Mouse (Mus musculus) cerebellum, adult 2 months (tissue): ENCODE measurements around the gene Sult2b1. TPM values are rescaled to one million over a fixed set of nuclear protein-coding genes. Genes with fewer than 3 reads are reported as not detected.

ENCODE experiments used
- DNase-seq, 2 experiments: peaks; one replicate each; pipeline ENCODE4 v3.0.0; 2021
- H3K27ac ChIP-seq: fragments of 200-500 bp; 2 replicates; pipeline ENCODE4 v1.5.1; 2012; ENCODE audit warnings: low read length, control low read depth, inconsistent platforms; ENCODE audit not compliant: insufficient read depth
- H3K27me3 ChIP-seq: fragments of 200-500 bp; 2 replicates; pipeline ENCODE4 v1.6.1; 2012; ENCODE audit warnings: inconsistent platforms, mild to moderate bottlenecking, low read length, moderate library complexity; ENCODE audit not compliant: control insufficient read depth, insufficient read depth
- H3K4me1 ChIP-seq: fragments of 200-500 bp; 2 replicates; pipeline ENCODE4 v1.6.1; 2011; ENCODE audit warnings: low read length; ENCODE audit not compliant: control insufficient read depth, insufficient read depth
- H3K4me3 ChIP-seq: fragments of 200-500 bp; replicated peaks from 2 replicates; pipeline ENCODE3; 2011; ENCODE audit warnings: mild to moderate bottlenecking, low read depth, low read length, control low read depth; ENCODE audit not compliant: insufficient read depth
- CTCF ChIP-seq: fragments of 200-500 bp; IDR thresholded peaks from 2 replicates; pipeline ENCODE4 v1.5.1; 2011; ENCODE audit warnings: low read depth, mild to moderate bottlenecking, control low read depth, low read length, moderate library complexity, borderline replicate concordance; ENCODE audit not compliant: insufficient read depth
- POLR2A ChIP-seq: fragments of 200-500 bp; IDR thresholded peaks from 2 replicates; pipeline ENCODE4 v1.6.1; 2011; ENCODE audit warnings: low read length, control low read depth, borderline replicate concordance; ENCODE audit not compliant: insufficient read depth
- WGBS: fragments of 180-500 bp; shearing (Covaris S2); methylation state at CpG from one replicate; pipeline ENCODE4 v1.1.7; 2018; 5-methylcytosine and 5-hydroxymethylcytosine counted together
- polyA plus RNA-seq: library from polyadenylated mRNA; depleted of rRNA; stranded (reverse); fragments of >200 nt; gene quantifications from 2 replicates; pipeline ENCODE4 v1.2.3, GENCODE M21; 2012; rRNA removed

Sult2b1 gene
- 10.6 and 10.8 TPM in 2 replicates for polyA plus RNA-seq

DNA sequence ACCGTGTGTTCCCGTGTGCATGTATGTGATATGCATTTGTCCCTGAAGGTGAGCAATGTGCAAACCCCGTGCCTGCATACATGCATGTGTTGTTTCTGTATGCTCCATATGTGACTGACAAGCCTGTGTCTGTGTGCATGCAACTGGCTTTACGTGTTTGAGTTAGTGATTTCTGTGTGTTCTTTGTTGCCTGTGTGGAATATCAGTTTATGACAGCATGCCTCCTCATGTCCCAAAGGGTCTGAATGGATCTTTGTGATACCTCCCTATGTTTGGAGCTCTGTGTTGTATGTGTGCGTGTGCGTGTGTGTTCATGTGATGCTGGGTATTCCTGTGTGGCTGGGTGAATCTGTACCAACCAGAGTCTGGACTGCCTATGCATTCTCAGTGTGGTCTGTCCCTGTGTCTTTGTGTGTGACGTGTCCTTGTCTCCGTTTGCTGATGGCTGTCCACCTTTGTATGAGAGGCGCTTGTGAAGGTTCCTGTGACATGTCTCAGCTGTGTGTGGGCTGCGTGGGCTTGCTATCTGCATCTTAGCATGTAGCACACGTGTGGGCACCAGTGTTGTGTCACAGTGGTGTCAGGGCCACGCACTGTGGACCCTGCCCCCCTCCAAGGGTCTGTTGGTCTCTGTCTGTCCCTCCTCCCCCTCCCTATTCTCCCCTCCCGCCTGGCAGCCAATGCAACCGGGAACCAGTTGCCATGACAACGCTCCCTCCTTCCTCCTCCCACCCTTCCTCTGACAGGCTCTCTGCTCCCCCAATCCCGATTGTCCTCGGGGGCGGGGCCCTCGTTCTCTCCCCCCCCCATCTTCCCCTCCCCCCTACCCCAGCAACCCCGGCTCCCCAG lies at the start of gene Sult2b1:
Gene Sult2b1, minus strand, starts transcription at position 146 of the 849 bp plus-strand sequence.
- Histone ChIP-seq H3K4me3 (peak within 1 kb of the TSS; percentile 70), H3K27me3 (no peaks in the 10 kb centered on the region), H3K27ac (peak within 1 kb of the TSS; percentile 31), H3K4me1 (no peaks in the 10 kb centered on the region)
- WGBS, result 6% methylated on average over 19 of the region's 20 CpGs
- DNase-seq, result peak; percentile 92 to 93
- TF ChIP-seq POLR2A (no peak), CTCF (no peak)

DNA sequence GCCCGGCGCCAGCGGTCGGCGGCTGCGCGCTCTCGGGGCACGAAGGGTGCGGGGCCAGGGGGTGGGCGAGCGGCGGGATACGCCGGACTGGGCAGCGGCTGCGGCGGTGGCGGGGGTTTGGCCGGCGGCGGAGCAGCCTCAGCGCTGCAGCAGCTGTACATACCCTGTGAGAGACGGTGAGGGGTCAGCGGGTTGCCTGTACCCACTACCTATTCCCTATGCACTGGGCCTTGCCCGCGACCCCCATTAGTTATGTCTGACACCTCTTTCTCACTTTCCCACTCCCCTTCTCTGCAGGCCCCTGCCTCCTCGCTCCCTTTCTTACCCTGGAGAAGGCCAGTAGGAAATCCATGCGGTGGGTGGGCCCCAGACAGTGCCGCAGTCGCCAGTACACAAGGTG lies 49.5 kb upstream of the Sult2b1 start:
- WGBS, result 5% methylated on average over 29 of the region's 31 CpGs
- no peak overlapping the region for H3K27ac ChIP-seq
- peaks cover 8% of the 10 kb centered on the region; the same call in 1 of the 2 replicates for H3K27me3 ChIP-seq
- TF ChIP-seq POLR2A (no peak), CTCF (no peak)
- peaks cover 5% of the 10 kb centered on the region for H3K4me1 ChIP-seq
- no peak for DNase-seq
- H3K4me3 ChIP-seq, result no peak overlapping the region

DNA sequence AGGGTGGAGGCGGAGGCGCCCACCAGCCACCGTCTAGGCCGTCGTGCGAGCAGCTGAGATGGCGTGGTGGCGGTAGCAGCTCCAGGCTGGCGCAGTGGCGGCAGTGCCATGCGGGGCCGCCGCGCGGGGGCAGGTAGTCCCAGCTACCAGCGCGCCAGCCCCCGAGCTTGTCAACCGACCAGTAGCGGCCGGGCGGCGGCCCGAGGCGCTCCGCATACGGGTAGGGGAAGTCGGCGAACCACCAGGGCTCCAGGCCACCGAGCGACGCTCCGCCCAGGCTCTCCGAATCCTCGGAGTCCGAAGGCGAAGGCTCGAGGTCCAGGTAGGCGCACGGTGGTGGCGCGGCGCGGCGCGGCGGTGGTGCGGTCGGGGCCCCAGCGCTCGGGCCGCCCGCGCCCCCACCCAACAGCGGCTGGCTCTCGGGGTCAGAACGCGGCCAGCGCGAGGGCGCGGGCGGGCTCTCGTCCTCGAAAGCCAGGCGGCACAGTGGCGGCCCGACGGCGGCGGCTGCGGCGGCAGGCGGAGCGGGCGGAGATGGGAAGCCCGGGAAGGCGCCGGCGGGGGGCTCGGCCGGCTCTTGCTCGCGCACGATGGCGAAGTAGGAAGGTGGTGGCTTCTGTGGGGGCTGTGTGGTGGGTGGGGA lies 48.8 kb upstream of the Sult2b1 start:
- TF ChIP-seq POLR2A (no peak), CTCF (no peak)
- no peak overlapping the region for H3K27ac ChIP-seq
- no peak for DNase-seq
- H3K27me3 ChIP-seq, result peaks cover 8% of the 10 kb centered on the region; the same call in 1 of the 2 replicates
- H3K4me1 ChIP-seq, result peaks cover 5% of the 10 kb centered on the region
- WGBS, result 5% methylated on average over 86 of the region's 86 CpGs
- H3K4me3 ChIP-seq, result no peak overlapping the region

DNA sequence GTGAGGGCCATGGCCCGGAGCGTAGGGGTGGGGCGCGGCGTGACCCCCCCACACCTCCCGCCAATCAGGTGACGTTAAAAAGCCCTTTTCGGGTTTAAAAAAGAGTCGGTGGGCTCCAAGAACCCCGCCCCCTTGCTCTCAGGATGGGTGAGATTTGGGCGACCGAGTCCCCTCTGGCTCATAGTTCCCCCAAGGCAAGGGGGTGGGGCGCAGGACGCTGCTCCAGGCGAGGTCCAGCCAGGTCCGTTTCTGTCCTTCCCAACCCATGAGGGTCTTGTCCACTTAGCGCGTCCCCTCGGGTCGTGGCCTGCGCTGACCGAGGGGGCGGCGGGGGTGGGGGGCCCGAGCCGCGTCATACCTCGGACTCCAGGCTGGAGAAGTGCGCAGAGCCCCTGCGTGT lies 48.0 kb upstream of the Sult2b1 start:
- DNase-seq, result no peak
- H3K4me3 ChIP-seq, result no peak overlapping the region
- 11% methylated on average over 30 of the region's 30 CpGs for WGBS
- H3K27ac ChIP-seq, result no peak overlapping the region
- no peak for TF ChIP-seq CTCF
- no peak for TF ChIP-seq POLR2A
- H3K4me1 ChIP-seq, result peaks cover 5% of the 10 kb centered on the region
- peaks cover 8% of the 10 kb centered on the region; the same call in 1 of the 2 replicates for H3K27me3 ChIP-seq

DNA sequence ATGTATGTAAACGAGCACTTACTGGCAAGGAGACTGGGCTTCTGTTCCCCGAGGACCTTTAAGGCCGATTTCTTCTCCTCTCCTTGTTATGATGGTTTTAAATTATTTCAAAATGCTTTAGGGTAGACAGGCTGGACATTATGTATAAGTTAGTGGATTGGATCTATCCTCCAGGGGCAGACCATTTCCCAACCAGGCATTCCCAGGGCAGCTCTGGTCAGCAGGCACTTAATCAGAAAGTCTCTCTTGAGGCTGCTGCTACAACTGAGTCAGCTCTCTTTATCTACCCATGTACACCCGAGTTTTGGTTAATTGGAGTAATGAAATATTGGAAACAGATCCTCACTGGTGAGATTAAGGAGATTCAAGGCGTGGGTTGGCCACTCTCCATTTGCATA lies 46.7 kb upstream of the Sult2b1 start:
- DNase-seq, result no peak
- 24% methylated on average over 5 of the region's 5 CpGs for WGBS
- Histone ChIP-seq H3K27ac (no peak overlapping the region), H3K4me1 (peaks cover 5% of the 10 kb centered on the region), H3K4me3 (peak overlapping the region; percentile 97), H3K27me3 (peaks cover 8% of the 10 kb centered on the region; the same call in 1 of the 2 replicates)
- TF ChIP-seq POLR2A (no peak), CTCF (no peak)

DNA sequence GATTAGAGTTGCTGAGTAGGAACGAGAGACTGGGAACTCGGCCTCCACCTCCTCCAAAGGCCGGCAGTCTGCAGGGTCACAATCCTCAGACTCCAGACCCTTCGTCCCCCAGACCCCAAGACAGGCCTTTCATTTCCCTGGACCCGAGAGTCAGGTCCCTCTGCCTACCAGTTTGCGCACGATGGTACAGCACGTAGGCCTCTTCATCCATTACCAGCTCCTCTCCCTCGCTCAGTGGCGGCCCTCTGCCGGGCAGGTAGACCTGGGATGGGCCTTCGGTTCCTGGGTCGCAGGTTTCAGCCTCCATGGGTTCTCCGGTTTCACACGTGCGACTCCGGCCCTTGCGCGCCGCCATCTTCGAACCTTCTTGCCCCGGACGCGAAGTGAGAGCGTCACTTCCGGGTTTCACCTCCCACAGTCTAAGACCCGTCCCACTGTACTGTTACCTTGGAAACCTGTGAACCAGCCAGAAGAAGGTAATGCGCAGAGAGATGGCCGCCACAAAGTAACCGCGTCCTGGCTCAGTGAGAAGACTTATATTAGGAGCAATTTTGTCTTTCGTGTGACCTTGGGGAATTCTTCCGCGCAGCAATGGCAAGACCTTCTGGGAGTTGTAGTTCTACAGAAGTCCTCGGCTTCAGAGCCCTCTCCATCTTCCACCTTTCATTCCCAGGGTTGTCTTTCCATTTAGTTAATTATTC lies 46.1 kb upstream of the Sult2b1 start, which contains the start of gene Grwd1:
Gene Grwd1, minus strand, starts transcription at position 518 of the 701 bp plus-strand sequence.
- Histone ChIP-seq H3K4me3 (peak within 1 kb of the TSS; percentile 97), H3K27me3 (peaks cover 8% of the 10 kb centered on the region; the same call in 1 of the 2 replicates), H3K27ac (peak within 1 kb of the TSS; percentile 97), H3K4me1 (peaks cover 5% of the 10 kb centered on the region)
- TF ChIP-seq POLR2A (peak; percentile 28; the same call in 1 of the 2 replicates), CTCF (no peak)
- DNase-seq, result peak; percentile 85 to 89
- under 1% methylated on average over 35 of the region's 35 CpGs for WGBS

DNA sequence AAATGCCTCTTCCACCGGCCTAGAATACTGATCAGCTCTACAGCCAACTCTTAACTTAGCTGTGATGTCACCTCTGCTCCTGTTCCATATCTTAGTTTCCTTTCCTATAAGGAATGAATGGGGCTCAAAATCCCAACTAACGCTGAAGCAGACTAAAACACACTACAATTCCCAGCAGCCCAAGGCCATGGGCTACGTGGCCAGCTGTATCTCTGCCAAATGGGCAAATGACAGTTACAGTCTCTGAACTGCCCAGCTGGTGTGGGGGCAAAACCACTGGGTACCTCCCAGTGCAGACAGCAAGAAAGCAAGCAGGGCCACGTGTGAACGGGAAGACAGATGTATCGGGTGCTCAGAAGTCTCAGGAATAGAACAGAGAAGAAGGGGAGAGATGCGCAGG lies 42.2 kb upstream of the Sult2b1 start:
- Histone ChIP-seq H3K4me3 (no peak overlapping the region), H3K4me1 (peaks cover 5% of the 10 kb centered on the region), H3K27me3 (no peaks in the 10 kb centered on the region), H3K27ac (no peak overlapping the region)
- no peak for DNase-seq
- 38% methylated on average over 7 of the region's 7 CpGs for WGBS
- TF ChIP-seq POLR2A (no peak), CTCF (no peak)
